Mouse (Mus musculus) right cerebral cortex, postnatal 36 days (tissue): ENCODE data around the gene Dhrs7b.

ENCODE experiments used
- DNase-seq, 2 experiments: peaks; one replicate each; pipeline ENCODE4 v3.0.0; 2022; ENCODE audit warnings: low spot score in 2 of 2, mixed read lengths in 1 of 2

Dhrs7b gene

GRCm38 (mm10) chr11:60895915-60896314, 65.5 kb downstream of the Dhrs7b start:
- DNase-seq, result no peak

GRCm38 (mm10) chr11:60902001-60902400, 71.6 kb downstream of the Dhrs7b start:
- no peak for DNase-seq

GRCm38 (mm10) chr11:60902486-60902885, 72.1 kb downstream of the Dhrs7b start:
- no peak for DNase-seq

GRCm38 (mm10) chr11:60903661-60904061, 73.2 kb downstream of the Dhrs7b start:
- no peak for DNase-seq

GRCm38 (mm10) chr11:60905407-60906120, 75.1 kb downstream of the Dhrs7b start:
- DNase-seq, result no peak

GRCm38 (mm10) chr11:60906449-60906848, 76.0 kb downstream of the Dhrs7b start:
- no peak for DNase-seq

- DNase-seq, result no peak
These were observed 77.6 kb downstream of the Dhrs7b start for GRCm38 (mm10) chr11:60908073-60908472.

GRCm38 (mm10) chr11:60909626-60910025, 79.2 kb downstream of the Dhrs7b start:
- no peak for DNase-seq
